Comparison of ENCODE assay signal across 20 mouse cellular contexts in genomic region chr6:49696990-49697389, GRCm38 (mm10).
DNase-seq lines count a peak whose midpoint lies in the region; ATAC-seq and TF ChIP-seq lines count a peak whose summit lies in the region.
"Had no signal": no experiment of that assay in that cellular context is flagged by ENCODE, and none has a peak within 500 bp of the region (broad histone marks: within the 10 kb centered on the region; RNA-seq: fewer than 3 reads in every experiment).

No protein-coding gene starts in this region.

- no peaks in the 10 kb centered on the region for H3K4me1 ChIP-seq in stomach, postnatal 0 days (replicated peaks; ENCODE audit: control insufficient read depth, insufficient read depth)
- H3K4me1 ChIP-seq: embryonic facial prominence, embryonic 15.5 days; limb, embryonic 12.5 days; liver, embryonic 13.5 days; midbrain, embryonic 15.5 days had no signal

- no peak for TF ChIP-seq EP300 in stomach, postnatal 0 days (optimal IDR thresholded peaks at IDR 0.05)

- no peak overlapping the region for H3K9ac ChIP-seq in stomach, postnatal 0 days (ENCODE audit: low read length)
- H3K9ac ChIP-seq: embryonic facial prominence, embryonic 15.5 days; limb, embryonic 12.5 days; liver, embryonic 13.5 days; midbrain, embryonic 15.5 days; neural tube, embryonic 15.5 days had no signal

- H3K9me3 ChIP-seq in stomach, postnatal 0 days (ENCODE audit: control insufficient read depth, low read length): no peaks in the 10 kb centered on the region
- H3K9me3 ChIP-seq: embryonic facial prominence, embryonic 15.5 days; hindbrain, embryonic 10.5 days; limb, embryonic 12.5 days; liver, embryonic 13.5 days; midbrain, embryonic 15.5 days; neural tube, embryonic 15.5 days had no signal

- H3K4me2 ChIP-seq in stomach, postnatal 0 days (replicated peaks; ENCODE audit: low read depth): no peak overlapping the region
- H3K4me2 ChIP-seq: embryonic facial prominence, embryonic 15.5 days; limb, embryonic 12.5 days; liver, embryonic 13.5 days; midbrain, embryonic 15.5 days; neural tube, embryonic 15.5 days had no signal

- intact Hi-C loops in left cerebral cortex, postnatal 4 days (cut with DNase I): no loop called here
- intact Hi-C loops in left cerebral cortex, postnatal 36 days (cut with DNase I): no loop called here

- H3K27ac ChIP-seq in stomach, postnatal 0 days (replicated peaks): no peak overlapping the region
- H3K27ac ChIP-seq: embryonic facial prominence, embryonic 15.5 days; hindbrain, embryonic 10.5 days; limb, embryonic 12.5 days; liver, embryonic 13.5 days; midbrain, embryonic 15.5 days; neural tube, embryonic 15.5 days had no signal

- peak; percentile 87 for ATAC-seq in frontal cortex, adult (ENCODE audit: low TSS enrichment)
- no peak for ATAC-seq in stomach, postnatal 0 days (ENCODE audit: low FRiP score, low TSS enrichment)
- ATAC-seq: midbrain, embryonic 15.5 days had no signal

- DNase-seq in frontal cortex, postnatal 10 days (ENCODE audit: low spot score in 2 of 2): no peak
- peak; percentile 23 to 33 for DNase-seq in left cerebral cortex, adult 18-20 months (ENCODE audit: low spot score in 2 of 2)
- no peak for DNase-seq in left cerebral cortex, postnatal 4 days
- peak; percentile 13 for DNase-seq in retina, postnatal 1 day
- DNase-seq in retina, embryonic 14.5 days (ENCODE audit: low spot score): no peak
- DNase-seq in left cerebral cortex, postnatal 36 days (ENCODE audit: low spot score in 2 of 2): peak; percentile 16 to 17
- no peak for DNase-seq in stomach, postnatal 0 days (ENCODE audit: low spot score)
- DNase-seq: B cell, adult 2 months; cerebellum, postnatal 36 days; gastrocnemius, postnatal 36 days; kidney, adult 2 months; kidney, postnatal 14 days; liver, embryonic 13.5 days; thymus, postnatal 25 days had no signal

- WGBS in stomach, postnatal 0 days: 84% methylated on average over 10 of the region's 10 CpGs

- no peaks in the 10 kb centered on the region for H3K36me3 ChIP-seq in stomach, postnatal 0 days (ENCODE audit: control insufficient read depth, insufficient read depth, low read length)
- H3K36me3 ChIP-seq: embryonic facial prominence, embryonic 15.5 days; hindbrain, embryonic 10.5 days; limb, embryonic 12.5 days; liver, embryonic 13.5 days; midbrain, embryonic 15.5 days; neural tube, embryonic 15.5 days had no signal

- no peaks in the 10 kb centered on the region for H3K27me3 ChIP-seq in stomach, postnatal 0 days (ENCODE audit: control insufficient read depth, insufficient read depth, low read length)
- H3K27me3 ChIP-seq: embryonic facial prominence, embryonic 15.5 days; limb, embryonic 12.5 days; liver, embryonic 13.5 days; midbrain, embryonic 15.5 days; neural tube, embryonic 15.5 days had no signal

- no peak overlapping the region for H3K4me3 ChIP-seq in stomach, postnatal 0 days (ENCODE audit: low read depth, low read length)
- H3K4me3 ChIP-seq: embryonic facial prominence, embryonic 15.5 days; hindbrain, embryonic 10.5 days; limb, embryonic 12.5 days; liver, embryonic 13.5 days; midbrain, embryonic 15.5 days; neural tube, embryonic 15.5 days had no signal

- TF ChIP-seq CTCF in stomach, postnatal 0 days (IDR thresholded peaks at IDR 0.05; ENCODE audit: low read depth): no peak

Comparison
In these comparisons a context has a peak if more than half of its experiments do, and no peak if none do; other contexts are left out.
1. DNase-seq: peak in left cerebral cortex, adult 18-20 months (2 of 2), retina, postnatal 1 day (single experiment) and left cerebral cortex, postnatal 36 days (2 of 2); none in frontal cortex, postnatal 10 days (0 of 2), left cerebral cortex, postnatal 4 days (single experiment), retina, embryonic 14.5 days (single experiment) and stomach, postnatal 0 days (single experiment).